Comparison of ENCODE assay signal across 11 mouse cellular contexts in genomic region chr3:52836780-52837179, GRCm38 (mm10).
"Had no signal": no experiment of that assay in that cellular context is flagged by ENCODE, and none has a peak within 500 bp of the region (broad histone marks: within the 10 kb centered on the region; RNA-seq: fewer than 3 reads in every experiment).

No protein-coding gene starts in this region.

- H3K4me1 ChIP-seq: liver, embryonic 12.5 days; lung, embryonic 15.5 days had no signal

- H3K4me2 ChIP-seq: liver, embryonic 12.5 days; lung, embryonic 15.5 days; neural tube, embryonic 13.5 days had no signal

- H3K36me3 ChIP-seq: limb, embryonic 10.5 days; liver, embryonic 12.5 days; lung, embryonic 15.5 days; midbrain, embryonic 10.5 days; neural tube, embryonic 13.5 days had no signal

- ATAC-seq: intestine, embryonic 16.5 days; liver, embryonic 12.5 days; midbrain, embryonic 16.5 days had no signal

- H3K9me3 ChIP-seq: limb, embryonic 10.5 days; liver, embryonic 12.5 days; lung, embryonic 15.5 days; midbrain, embryonic 10.5 days; neural tube, embryonic 13.5 days had no signal

- H3K27ac ChIP-seq: limb, embryonic 10.5 days; liver, embryonic 12.5 days; lung, embryonic 15.5 days; midbrain, embryonic 10.5 days; neural tube, embryonic 13.5 days; stomach, postnatal 0 days had no signal

- H3K9ac ChIP-seq: liver, embryonic 12.5 days; lung, embryonic 15.5 days; neural tube, embryonic 13.5 days had no signal

- H3K4me3 ChIP-seq: limb, embryonic 10.5 days; liver, embryonic 12.5 days; lung, embryonic 15.5 days; midbrain, embryonic 10.5 days; neural tube, embryonic 13.5 days had no signal

- H3K27me3 ChIP-seq: liver, embryonic 12.5 days; lung, embryonic 15.5 days; neural tube, embryonic 13.5 days had no signal

- DNase-seq: kidney, adult 8-10 months; kidney, postnatal 10 days; right cerebral cortex, postnatal 25 days had no signal
